Mouse (Mus musculus): Measurements from ENCODE around the gene Pgs1.

DNA sequence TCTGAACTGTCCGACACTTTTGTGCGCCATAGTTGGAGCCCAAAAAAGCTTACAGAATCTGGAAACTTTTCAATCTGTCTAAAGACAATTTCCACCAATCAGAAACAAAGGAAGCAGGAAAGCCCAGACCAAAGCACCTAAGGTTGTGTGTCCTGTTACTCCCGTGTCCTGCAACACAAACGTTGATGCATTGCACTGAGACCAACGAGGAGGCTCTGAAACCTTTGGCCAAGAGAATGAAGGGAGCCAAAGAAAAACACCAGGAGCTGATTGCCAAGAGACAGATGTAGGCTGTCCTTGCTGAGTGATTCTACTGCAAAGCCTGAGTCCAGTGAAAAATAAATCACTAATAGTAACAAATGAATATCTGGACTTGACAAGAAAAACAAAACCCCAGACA lies 12.5 kb upstream of the Pgs1 start:
- TF ChIP-seq CTCF (IDR thresholded peaks at IDR 0.05; ENCODE audit: extremely low read depth, insufficient read depth, insufficient read length, insufficient replicate concordance) (no peak), POLR2A (IDR thresholded peaks at IDR 0.05; ENCODE audit: low read depth, low read length) (no peak)

Data from spleen, adult 2 months (tissue).